Mouse (Mus musculus): ENCODE measurements around the gene Plekhh1. TPM values are rescaled to one million over a fixed set of nuclear protein-coding genes. Genes with fewer than 3 reads are reported as not detected.

Plekhh1 gene
- total RNA-seq, 2 experiments from 2014 or later, result 0.37 to 0.76 TPM

DNA sequence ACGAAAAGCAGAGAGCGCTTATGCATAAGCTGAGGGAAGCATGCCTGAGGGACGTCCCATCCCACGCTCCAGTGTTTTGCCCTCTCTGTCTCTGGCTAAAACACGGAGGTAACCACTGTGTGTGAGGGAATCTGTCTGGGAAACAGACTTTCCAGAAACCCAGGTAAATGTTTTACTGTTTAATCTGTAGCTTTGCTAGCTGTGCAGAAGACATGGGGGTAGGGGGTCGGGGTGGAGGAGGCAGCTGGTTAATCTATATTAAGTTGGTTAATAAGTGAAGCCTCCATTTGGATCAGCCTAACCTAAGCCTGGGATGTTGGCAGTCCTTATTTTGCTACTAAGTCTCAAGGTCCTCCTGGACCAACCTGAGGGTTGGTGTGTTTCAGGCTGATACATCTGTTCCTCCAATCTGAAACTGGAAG lies 40.2 kb downstream of the Plekhh1 start:
- ATAC-seq (ENCODE audit: poor library complexity, severe bottlenecking), result no peak

GRCm38 (mm10) chr12:79069916-79070315 lies 41.0 kb downstream of the Plekhh1 start:
- ATAC-seq (ENCODE audit: poor library complexity, severe bottlenecking), result peak; percentile 42

GRCm38 (mm10) chr12:79070736-79071333 lies 41.9 kb downstream of the Plekhh1 start:
- ATAC-seq (ENCODE audit: poor library complexity, severe bottlenecking), result no peak

DNA sequence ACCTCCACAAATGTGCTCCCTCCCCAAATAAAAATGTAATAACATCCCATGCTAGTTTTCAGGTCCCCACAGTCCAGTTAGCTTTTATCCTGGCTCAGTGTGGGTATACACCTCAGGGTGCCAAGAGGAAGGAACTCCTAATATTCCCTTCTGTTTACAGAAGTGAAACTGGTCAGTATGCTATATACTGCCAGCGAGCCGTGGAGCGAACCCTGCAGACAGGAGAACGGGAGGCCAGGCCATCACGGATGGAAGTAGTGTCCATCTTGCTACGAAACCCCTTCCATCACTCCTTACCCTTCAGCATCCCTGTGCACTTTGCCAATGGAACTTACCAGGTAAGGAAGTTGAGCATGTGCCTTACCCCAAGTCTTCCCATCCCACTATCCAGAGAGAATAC lies 43.6 kb downstream of the Plekhh1 start:
- peak; percentile 81 for ATAC-seq (ENCODE audit: poor library complexity, severe bottlenecking)

- ATAC-seq (ENCODE audit: poor library complexity, severe bottlenecking), result no peak
Measured at GRCm38 (mm10) chr12:79073362-79073761, 44.4 kb downstream of the Plekhh1 start.

DNA sequence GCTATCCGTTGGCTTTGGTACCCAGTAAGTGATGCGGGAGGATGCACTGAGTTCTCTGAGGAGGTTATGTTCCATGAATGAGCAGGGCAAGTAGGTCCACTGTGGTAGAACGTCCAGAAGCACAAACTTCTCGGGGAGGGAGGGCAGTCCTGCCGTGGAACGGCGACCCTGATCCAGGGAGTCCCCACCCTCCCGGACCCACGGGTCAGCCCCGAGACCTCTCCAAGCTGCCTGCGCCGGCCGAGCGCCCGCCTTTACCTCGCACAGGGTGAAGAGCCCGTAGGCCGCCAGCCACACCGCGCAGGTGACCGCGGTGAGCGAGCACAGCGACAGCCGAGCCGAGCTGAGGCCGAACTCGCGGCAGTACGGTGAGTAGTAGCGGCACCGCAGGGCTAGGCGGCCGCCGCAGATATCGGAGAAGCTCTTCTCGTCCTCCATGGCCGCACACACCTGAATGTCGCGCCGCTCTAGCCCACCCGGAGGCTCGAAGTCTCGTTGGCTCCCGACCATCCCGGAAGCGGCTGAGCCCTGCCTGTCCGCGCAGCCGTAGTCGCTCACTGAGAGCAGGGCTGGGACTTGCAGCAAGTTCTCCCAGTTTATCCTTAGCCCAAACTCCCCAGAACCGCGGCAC lies 60.3 kb downstream of the Plekhh1 start, which contains the start of gene Pigh:
Gene Pigh (minus strand): TSS at position 470 of the 631 bp plus-strand sequence.
- ATAC-seq (ENCODE audit: poor library complexity, severe bottlenecking), result peak; percentile 94

DNA sequence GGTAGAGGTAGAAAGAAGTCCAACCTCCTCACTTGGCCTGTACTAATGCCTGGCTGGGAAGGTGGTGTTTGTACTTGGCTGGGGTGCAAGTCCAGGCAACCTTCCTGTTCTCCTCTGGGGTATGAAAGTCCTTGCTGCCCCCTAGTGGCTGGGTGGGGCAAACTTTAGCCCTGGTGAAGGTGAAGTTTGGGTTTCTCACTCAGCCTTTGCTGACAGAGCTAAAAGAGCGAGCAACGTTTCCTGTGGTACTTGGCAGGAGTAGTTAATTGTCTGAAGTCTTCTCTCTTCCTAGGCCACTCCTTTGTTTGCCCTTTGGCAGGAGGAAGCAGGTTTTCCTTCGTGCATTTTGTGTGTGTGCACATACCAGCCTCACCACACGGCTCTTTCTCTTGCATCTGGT lies 63.6 kb downstream of the Plekhh1 start:
- peak; percentile 66 for ATAC-seq (ENCODE audit: poor library complexity, severe bottlenecking)

GRCm38 (mm10) chr12:79097106-79097752 lies 68.3 kb downstream of the Plekhh1 start:
- peak; percentile 56; the same call in 1 of the 2 replicates for ATAC-seq (ENCODE audit: poor library complexity, severe bottlenecking)

GRCm38 (mm10) chr12:79103773-79104172 lies 74.8 kb downstream of the Plekhh1 start:
- ATAC-seq (ENCODE audit: poor library complexity, severe bottlenecking), result no peak

GRCm38 (mm10) chr12:79104544-79104943 lies 75.6 kb downstream of the Plekhh1 start:
- no peak for ATAC-seq (ENCODE audit: poor library complexity, severe bottlenecking)

GRCm38 (mm10) chr12:79105312-79105711 lies 76.3 kb downstream of the Plekhh1 start:
- no peak for ATAC-seq (ENCODE audit: poor library complexity, severe bottlenecking)

DNA sequence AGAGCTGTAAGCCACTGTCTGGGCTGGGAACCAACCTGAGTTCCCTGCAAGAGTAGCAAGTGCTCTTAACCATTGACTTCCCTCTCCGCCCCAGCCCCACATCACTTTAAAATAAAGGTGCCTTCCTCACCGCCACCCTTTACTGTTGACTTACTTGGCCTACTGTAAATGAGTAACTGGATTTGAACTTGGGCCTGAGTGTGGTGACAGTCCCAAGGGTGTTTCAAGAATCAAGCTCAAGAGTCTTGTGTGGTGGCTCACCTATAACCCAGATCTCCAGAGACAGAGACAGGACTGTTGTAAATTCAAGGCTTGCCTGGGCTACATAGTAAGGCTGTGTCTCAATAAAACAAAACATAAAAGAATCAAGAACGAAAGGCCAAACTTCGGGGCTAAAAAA lies 90.0 kb downstream of the Plekhh1 start:
- ATAC-seq (ENCODE audit: poor library complexity, severe bottlenecking), result no peak

GRCm38 (mm10) chr12:79122820-79123219 lies 93.9 kb downstream of the Plekhh1 start:
- no peak; the same call in 1 of the 2 replicates for ATAC-seq (ENCODE audit: poor library complexity, severe bottlenecking)

GRCm38 (mm10) chr12:79130299-79131177 lies 101.6 kb downstream of the Plekhh1 start, which contains the start of gene Arg2:
Gene Arg2 (plus strand): TSS chr12:79130777.
- peak; percentile 92 for ATAC-seq (ENCODE audit: poor library complexity, severe bottlenecking)

Other genes starting within 250 kb of the Plekhh1 start
- 114 and 122 TPM in 2 replicates for gene Atp6v1d, start 167.5 kb upstream of the Plekhh1 start, total RNA-seq (2015)
- gene Atp6v1d, start 167.5 kb upstream of the Plekhh1 start, total RNA-seq (2017), result 50.5 and 55.4 TPM in 2 replicates
- 63.9 and 90.0 TPM in 2 replicates for gene Eif2s1, start 167.3 kb upstream of the Plekhh1 start, total RNA-seq (2015)
- gene Eif2s1, start 167.3 kb upstream of the Plekhh1 start, total RNA-seq (2017), result 49.9 and 52.5 TPM in 2 replicates
- gene Plek2, start 122.2 kb upstream of the Plekhh1 start, total RNA-seq (2015), result not detected in 2 replicates
- gene Plek2, start 122.2 kb upstream of the Plekhh1 start, total RNA-seq (2017), result not detected in 2 replicates
- 49.1 and 55.5 TPM in 2 replicates for gene Tmem229b, start 21.5 kb upstream of the Plekhh1 start, total RNA-seq (2015)
- 67.2 and 70.6 TPM in 2 replicates for gene Tmem229b, start 21.5 kb upstream of the Plekhh1 start, total RNA-seq (2017)
- 17.5 and 18.2 TPM in 2 replicates for gene Pigh, start 60.5 kb downstream of the Plekhh1 start, total RNA-seq (2015)
- 17.0 and 18.5 TPM in 2 replicates for gene Pigh, start 60.5 kb downstream of the Plekhh1 start, total RNA-seq (2017)
- 11.9 and 15.8 TPM in 2 replicates for gene Arg2, start 101.6 kb downstream of the Plekhh1 start, total RNA-seq (2015)
- gene Arg2, start 101.6 kb downstream of the Plekhh1 start, total RNA-seq (2017), result 5.3 and 6.8 TPM in 2 replicates
- gene Vti1b, start 143.5 kb downstream of the Plekhh1 start, total RNA-seq (2015), result 17.5 and 17.7 TPM in 2 replicates
- gene Vti1b, start 143.5 kb downstream of the Plekhh1 start, total RNA-seq (2017), result 192 and 195 TPM in 2 replicates
- gene Rdh11, start 163.1 kb downstream of the Plekhh1 start, total RNA-seq (2015), result 10.1 and 12.7 TPM in 2 replicates
- 12.5 and 13.1 TPM in 2 replicates for gene Rdh11, start 163.1 kb downstream of the Plekhh1 start, total RNA-seq (2017)
- gene Rdh12, start 179.8 kb downstream of the Plekhh1 start, total RNA-seq (2015), result 14.8 and 21.4 TPM in 2 replicates
- gene Rdh12, start 179.8 kb downstream of the Plekhh1 start, total RNA-seq (2017), result 15.5 and 17.2 TPM in 2 replicates

Measured in megakaryocyte, adult 5-6 weeks (primary cell).